Mouse (Mus musculus): ENCODE results near the gene Arhgef1.
"Not testable (repeated sequence)": the region's sequence is repeated elsewhere in the genome, so short reads cannot be mapped to it uniquely, and the experiment has no call there.

Gene Arhgef1

GRCm38 (mm10) chr7:24890281-24891216 lies 12.2 kb upstream of the Arhgef1 start:
- peak; percentile 82 for DNase-seq

GRCm38 (mm10) chr7:24891241-24892124 lies 11.2 kb upstream of the Arhgef1 start:
- DNase-seq, result no peak

GRCm38 (mm10) chr7:24892125-24892583 lies 10.6 kb upstream of the Arhgef1 start:
- DNase-seq, result no peak

- DNase-seq, result not testable (repeated sequence)
These were observed 7.0 kb upstream of the Arhgef1 start for GRCm38 (mm10) chr7:24895749-24896148.

- no peak for DNase-seq
These were observed 6.4 kb upstream of the Arhgef1 start for GRCm38 (mm10) chr7:24896269-24896668.

GRCm38 (mm10) chr7:24897224-24897623 lies 5.5 kb upstream of the Arhgef1 start, which contains the start of gene Cd79a:
Cd79a (plus strand) TSS chr7:24897381.
- DNase-seq, result no peak

- DNase-seq, result no peak
These were observed 4.8 kb upstream of the Arhgef1 start for GRCm38 (mm10) chr7:24897959-24898358.

GRCm38 (mm10) chr7:24901114-24901513 lies 1.6 kb upstream of the Arhgef1 start:
- no peak for DNase-seq

- DNase-seq, result no peak
These were observed 870 bp upstream of the Arhgef1 start for GRCm38 (mm10) chr7:24901842-24902241.

GRCm38 (mm10) chr7:24902264-24902629 lies 465 bp upstream of the Arhgef1 start:
- no peak for DNase-seq

- DNase-seq, result no peak
These were observed 723 bp downstream of the Arhgef1 start for GRCm38 (mm10) chr7:24903444-24903825.

- DNase-seq, result peak; percentile 99
These were observed 1.4 kb downstream of the Arhgef1 start for GRCm38 (mm10) chr7:24904070-24904483.

GRCm38 (mm10) chr7:24904936-24905335 lies 2.2 kb downstream of the Arhgef1 start:
- DNase-seq, result peak; percentile 72

GRCm38 (mm10) chr7:24906551-24906950 lies 3.8 kb downstream of the Arhgef1 start:
- DNase-seq, result no peak

- no peak for DNase-seq
These were observed 4.6 kb downstream of the Arhgef1 start for GRCm38 (mm10) chr7:24907211-24907748.

- DNase-seq, result no peak
These were observed 9.8 kb downstream of the Arhgef1 start for GRCm38 (mm10) chr7:24912480-24912879.

GRCm38 (mm10) chr7:24918763-24919323 lies 16.1 kb downstream of the Arhgef1 start:
- DNase-seq, result no peak

- DNase-seq, result no peak
These were observed 17.0 kb downstream of the Arhgef1 start for GRCm38 (mm10) chr7:24919728-24920127.

GRCm38 (mm10) chr7:24930475-24930874 lies 27.8 kb downstream of the Arhgef1 start:
- DNase-seq, result no peak

GRCm38 (mm10) chr7:24931651-24932050 lies 28.9 kb downstream of the Arhgef1 start:
- DNase-seq, result no peak

GRCm38 (mm10) chr7:24943641-24944040 lies 40.9 kb downstream of the Arhgef1 start:
- DNase-seq, result no peak

- no peak for DNase-seq
These were observed 41.7 kb downstream of the Arhgef1 start, which contains the start of gene Gm4881 for GRCm38 (mm10) chr7:24944257-24944950. Gm4881 (minus strand) TSS chr7:24944494.

All from kidney, adult 9 months (tissue).